Mouse (Mus musculus): Measurements from ENCODE around the gene Gsta3. TPM values are rescaled to one million over a fixed set of nuclear protein-coding genes. Genes with fewer than 3 reads are reported as not detected.
"Not testable (repeated sequence)": the region's sequence is repeated elsewhere in the genome, so short reads cannot be mapped to it uniquely, and the experiment has no call there.

Gene Gsta3
- polyA plus RNA-seq, 1 experiment from 2014 or later = 0.37 TPM

DNA sequence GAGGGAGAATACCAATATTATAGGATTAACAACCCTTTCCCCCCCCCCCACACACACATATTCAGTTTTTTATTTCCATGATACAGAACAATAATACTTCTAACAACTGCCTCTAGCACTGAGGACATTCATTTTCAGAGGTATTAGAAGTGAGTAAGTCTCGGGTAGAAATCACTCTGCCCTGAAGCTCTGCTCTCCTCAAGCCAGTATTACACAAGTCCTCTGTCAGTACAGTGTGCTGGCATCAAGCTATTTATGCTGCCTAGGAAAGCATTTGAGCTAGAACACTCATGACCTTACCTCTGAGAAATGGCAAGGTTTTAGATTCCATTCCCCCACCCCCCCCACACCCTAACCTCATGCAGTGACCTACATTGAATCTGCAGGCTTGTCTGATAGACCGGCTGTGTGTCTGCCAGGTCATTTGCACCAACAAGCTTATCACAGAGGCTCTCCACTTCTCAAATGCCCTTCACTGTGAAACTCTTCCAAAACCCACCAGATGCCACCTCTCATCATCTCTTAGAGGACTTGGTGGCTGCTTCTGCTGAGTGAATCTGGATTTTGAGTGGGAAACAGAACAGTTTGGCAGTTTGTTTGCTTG is 34.1 kb downstream of the Gsta3 start:
- no peak overlapping the region for H3K9ac ChIP-seq (replicated peaks; ENCODE audit: low read length)
- WGBS = 78% methylated on average over 2 of the region's 2 CpGs
- no peaks in the 10 kb centered on the region for H3K27me3 ChIP-seq (ENCODE audit: control insufficient read depth, insufficient read depth, low read length)
- DNase-seq (no peak), ATAC-seq (ENCODE audit: low FRiP score, low TSS enrichment) (no peak)
- 0 out of 2 replicates have a peak, but pooled peaks cover 3% of the 10 kb centered on the region for H3K4me1 ChIP-seq (ENCODE audit: control insufficient read depth, insufficient read depth, low read length)
- H3K36me3 ChIP-seq (ENCODE audit: control insufficient read depth, insufficient read depth, low read length) = no peaks in the 10 kb centered on the region
- no peak overlapping the region for H3K27ac ChIP-seq (replicated peaks; ENCODE audit: low read depth, low read length)
- H3K4me3 ChIP-seq (replicated peaks; ENCODE audit: low read depth, low read length) = no peak overlapping the region
- no peaks in the 10 kb centered on the region for H3K9me3 ChIP-seq (ENCODE audit: control insufficient read depth, low read length)
- no peak overlapping the region for H3K4me2 ChIP-seq (ENCODE audit: low read length)

- H3K27me3 ChIP-seq (ENCODE audit: control insufficient read depth, insufficient read depth, low read length); H3K4me3 ChIP-seq (replicated peaks; ENCODE audit: low read depth, low read length); H3K9me3 ChIP-seq (ENCODE audit: control insufficient read depth, low read length); H3K4me1 ChIP-seq (ENCODE audit: control insufficient read depth, insufficient read depth, low read length); H3K36me3 ChIP-seq (ENCODE audit: control insufficient read depth, insufficient read depth, low read length); H3K9ac ChIP-seq (replicated peaks; ENCODE audit: low read length); DNase-seq; ATAC-seq (ENCODE audit: low FRiP score, low TSS enrichment); H3K27ac ChIP-seq (replicated peaks; ENCODE audit: low read depth, low read length); H3K4me2 ChIP-seq (ENCODE audit: low read length): not testable (repeated sequence)
- WGBS = 90% methylated on average over 5 of the region's 5 CpGs
Measured at GRCm38 (mm10) chr1:21275366-21275765, 35.0 kb downstream of the Gsta3 start.

- H3K4me3 ChIP-seq (replicated peaks; ENCODE audit: low read depth, low read length); H3K4me2 ChIP-seq (ENCODE audit: low read length); DNase-seq; H3K9ac ChIP-seq (replicated peaks; ENCODE audit: low read length); H3K4me1 ChIP-seq (ENCODE audit: control insufficient read depth, insufficient read depth, low read length); H3K27me3 ChIP-seq (ENCODE audit: control insufficient read depth, insufficient read depth, low read length); H3K36me3 ChIP-seq (ENCODE audit: control insufficient read depth, insufficient read depth, low read length); H3K9me3 ChIP-seq (ENCODE audit: control insufficient read depth, low read length); ATAC-seq (ENCODE audit: low FRiP score, low TSS enrichment); H3K27ac ChIP-seq (replicated peaks; ENCODE audit: low read depth, low read length): not testable (repeated sequence)
- 37% methylated on average over 2 of the region's 2 CpGs for WGBS
Measured at GRCm38 (mm10) chr1:21276158-21276557, 35.8 kb downstream of the Gsta3 start.

DNA sequence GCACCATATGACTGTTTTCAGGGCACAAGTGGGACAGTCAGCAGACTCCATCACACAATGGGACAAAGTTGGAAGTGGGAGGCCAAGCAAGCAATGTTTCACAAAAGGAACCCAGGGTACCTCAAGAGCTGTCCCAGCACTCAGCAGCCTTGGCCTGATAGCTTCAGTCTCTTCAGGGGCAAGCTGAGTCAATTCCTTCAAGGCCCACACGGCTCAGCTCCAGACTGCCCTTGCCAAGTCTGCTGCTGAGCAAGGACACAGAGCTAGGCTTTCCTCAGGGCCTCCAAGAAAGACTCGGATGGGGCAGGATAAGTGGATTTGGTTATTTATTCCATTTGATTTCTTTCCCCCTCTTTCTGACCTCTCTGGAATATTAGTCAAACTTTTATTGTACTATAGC is 39.9 kb downstream of the Gsta3 start:
- no peaks in the 10 kb centered on the region for H3K27me3 ChIP-seq (ENCODE audit: control insufficient read depth, insufficient read depth, low read length)
- no peaks in the 10 kb centered on the region for H3K9me3 ChIP-seq (ENCODE audit: control insufficient read depth, low read length)
- H3K27ac ChIP-seq (replicated peaks; ENCODE audit: low read depth, low read length) = no peak overlapping the region
- WGBS = 83% methylated on average over 2 of the region's 2 CpGs
- H3K4me3 ChIP-seq (replicated peaks; ENCODE audit: low read depth, low read length) = no peak overlapping the region
- H3K9ac ChIP-seq (replicated peaks; ENCODE audit: low read length) = no peak overlapping the region
- ATAC-seq (ENCODE audit: low FRiP score, low TSS enrichment) (no peak), DNase-seq (no peak)
- H3K4me1 ChIP-seq (ENCODE audit: control insufficient read depth, insufficient read depth, low read length) = no peaks in the 10 kb centered on the region
- H3K4me2 ChIP-seq (ENCODE audit: low read length) = no peak overlapping the region
- H3K36me3 ChIP-seq (ENCODE audit: control insufficient read depth, insufficient read depth, low read length) = no peaks in the 10 kb centered on the region

GRCm38 (mm10) chr1:21284644-21285043 is 44.3 kb downstream of the Gsta3 start:
- not testable (repeated sequence) for ATAC-seq (ENCODE audit: low FRiP score, low TSS enrichment); H3K27ac ChIP-seq (replicated peaks; ENCODE audit: low read depth, low read length); H3K9me3 ChIP-seq (ENCODE audit: control insufficient read depth, low read length); H3K36me3 ChIP-seq (ENCODE audit: control insufficient read depth, insufficient read depth, low read length); H3K27me3 ChIP-seq (ENCODE audit: control insufficient read depth, insufficient read depth, low read length); H3K4me2 ChIP-seq (ENCODE audit: low read length); H3K4me1 ChIP-seq (ENCODE audit: control insufficient read depth, insufficient read depth, low read length); H3K4me3 ChIP-seq (replicated peaks; ENCODE audit: low read depth, low read length); DNase-seq; H3K9ac ChIP-seq (replicated peaks; ENCODE audit: low read length)
- 53% methylated on average over 2 of the region's 2 CpGs for WGBS

DNA sequence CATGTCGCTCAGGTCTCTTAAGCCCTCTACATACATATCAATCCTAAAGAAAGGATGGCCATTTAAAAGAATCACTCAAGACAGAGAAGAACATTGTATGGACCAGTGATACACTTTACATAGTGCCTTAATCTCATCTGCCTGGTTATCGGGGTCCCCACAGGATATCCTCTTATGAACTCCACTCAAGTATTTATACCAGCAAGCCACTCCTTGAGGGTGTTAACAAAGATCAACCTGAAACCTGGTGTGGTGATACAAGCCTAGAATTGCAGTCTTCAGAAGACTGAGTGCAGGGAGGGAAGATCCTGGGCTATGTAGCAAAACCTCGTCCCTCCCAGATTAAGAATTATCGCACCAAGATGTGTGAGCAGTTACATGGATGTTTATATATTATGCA is 51.0 kb downstream of the Gsta3 start:
- H3K4me3 ChIP-seq (replicated peaks; ENCODE audit: low read depth, low read length) = no peak overlapping the region
- 96% methylated on average over 4 of the region's 4 CpGs for WGBS
- no peak for ATAC-seq (ENCODE audit: low FRiP score, low TSS enrichment)

GRCm38 (mm10) chr1:21292590-21292989 is 52.2 kb downstream of the Gsta3 start:
- Histone ChIP-seq H3K4me3 (replicated peaks; ENCODE audit: low read depth, low read length) (no peak overlapping the region), H3K27me3 (ENCODE audit: control insufficient read depth, insufficient read depth, low read length) (no peaks in the 10 kb centered on the region), H3K4me1 (ENCODE audit: control insufficient read depth, insufficient read depth, low read length) (no peaks in the 10 kb centered on the region), H3K36me3 (ENCODE audit: control insufficient read depth, insufficient read depth, low read length) (no peaks in the 10 kb centered on the region), H3K4me2 (ENCODE audit: low read length) (no peak overlapping the region), H3K27ac (replicated peaks; ENCODE audit: low read depth, low read length) (no peak overlapping the region), H3K9ac (replicated peaks; ENCODE audit: low read length) (no peak overlapping the region), H3K9me3 (ENCODE audit: control insufficient read depth, low read length) (no peaks in the 10 kb centered on the region)
- ATAC-seq (ENCODE audit: low FRiP score, low TSS enrichment) (no peak), DNase-seq (no peak)
- WGBS = 67% methylated on average over 1 of the region's 1 CpGs

More for the DNA sequence above, 51.0 kb downstream of the Gsta3 start:
- Histone ChIP-seq H3K4me1 (ENCODE audit: control insufficient read depth, insufficient read depth, low read length) (no peaks in the 10 kb centered on the region), H3K9me3 (ENCODE audit: control insufficient read depth, low read length) (no peaks in the 10 kb centered on the region), H3K4me2 (ENCODE audit: low read length) (no peak overlapping the region), H3K27ac (replicated peaks; ENCODE audit: low read depth, low read length) (no peak overlapping the region), H3K27me3 (ENCODE audit: control insufficient read depth, insufficient read depth, low read length) (no peaks in the 10 kb centered on the region), H3K9ac (replicated peaks; ENCODE audit: low read length) (no peak overlapping the region), H3K36me3 (ENCODE audit: control insufficient read depth, insufficient read depth, low read length) (no peaks in the 10 kb centered on the region)
- no peak for DNase-seq

- Histone ChIP-seq H3K4me1 (ENCODE audit: control insufficient read depth, insufficient read depth, low read length) (no peaks in the 10 kb centered on the region), H3K9ac (replicated peaks; ENCODE audit: low read length) (no peak overlapping the region), H3K27me3 (ENCODE audit: control insufficient read depth, insufficient read depth, low read length) (no peaks in the 10 kb centered on the region), H3K27ac (replicated peaks; ENCODE audit: low read depth, low read length) (no peak overlapping the region), H3K9me3 (ENCODE audit: control insufficient read depth, low read length) (no peaks in the 10 kb centered on the region), H3K4me3 (replicated peaks; ENCODE audit: low read depth, low read length) (no peak overlapping the region), H3K4me2 (ENCODE audit: low read length) (no peak overlapping the region), H3K36me3 (ENCODE audit: control insufficient read depth, insufficient read depth, low read length) (no peaks in the 10 kb centered on the region)
- no peak for ATAC-seq (ENCODE audit: low FRiP score, low TSS enrichment)
- DNase-seq = no peak
- WGBS = 88% methylated on average over 1 of the region's 1 CpGs
Measured at GRCm38 (mm10) chr1:21296169-21296568, 55.8 kb downstream of the Gsta3 start.

DNA sequence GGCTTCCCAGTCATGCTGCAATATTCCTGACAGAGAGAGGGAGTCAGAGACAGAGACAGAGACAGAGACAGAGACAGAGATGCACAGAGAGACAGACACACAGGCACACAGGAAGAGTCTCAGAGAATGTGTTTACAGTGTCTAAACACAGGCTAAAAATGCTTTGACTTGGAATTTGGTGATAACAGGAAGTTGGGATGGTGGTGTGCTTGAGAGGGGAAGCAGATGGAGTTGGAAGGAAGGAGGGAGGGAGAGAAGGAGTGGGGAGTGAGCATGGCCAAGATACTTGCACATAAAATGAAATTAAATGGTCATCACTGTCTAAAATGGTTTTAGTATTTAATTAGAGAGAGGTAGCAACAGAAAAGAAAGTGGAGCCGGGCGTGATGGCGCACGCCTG is 57.7 kb downstream of the Gsta3 start:
- no peaks in the 10 kb centered on the region for H3K4me1 ChIP-seq (ENCODE audit: control insufficient read depth, insufficient read depth, low read length)
- no peaks in the 10 kb centered on the region for H3K9me3 ChIP-seq (ENCODE audit: control insufficient read depth, low read length)
- no peaks in the 10 kb centered on the region for H3K36me3 ChIP-seq (ENCODE audit: control insufficient read depth, insufficient read depth, low read length)
- H3K4me3 ChIP-seq (replicated peaks; ENCODE audit: low read depth, low read length) = no peak overlapping the region
- H3K27ac ChIP-seq (replicated peaks; ENCODE audit: low read depth, low read length) = no peak overlapping the region
- no peak overlapping the region for H3K4me2 ChIP-seq (ENCODE audit: low read length)
- no peak overlapping the region for H3K9ac ChIP-seq (replicated peaks; ENCODE audit: low read length)
- 95% methylated on average over 4 of the region's 4 CpGs for WGBS
- ATAC-seq (ENCODE audit: low FRiP score, low TSS enrichment) (no peak), DNase-seq (no peak)
- H3K27me3 ChIP-seq (ENCODE audit: control insufficient read depth, insufficient read depth, low read length) = no peaks in the 10 kb centered on the region

All from midbrain, embryonic 14.5 days (tissue).